Mouse (Mus musculus): Measurements from ENCODE around the gene Cuzd1. TPM values are rescaled to one million over a fixed set of nuclear protein-coding genes. Genes with fewer than 3 reads are reported as not detected.

Gene Cuzd1
- total RNA-seq, 2 experiments from 2014 or later, result not detected

DNA sequence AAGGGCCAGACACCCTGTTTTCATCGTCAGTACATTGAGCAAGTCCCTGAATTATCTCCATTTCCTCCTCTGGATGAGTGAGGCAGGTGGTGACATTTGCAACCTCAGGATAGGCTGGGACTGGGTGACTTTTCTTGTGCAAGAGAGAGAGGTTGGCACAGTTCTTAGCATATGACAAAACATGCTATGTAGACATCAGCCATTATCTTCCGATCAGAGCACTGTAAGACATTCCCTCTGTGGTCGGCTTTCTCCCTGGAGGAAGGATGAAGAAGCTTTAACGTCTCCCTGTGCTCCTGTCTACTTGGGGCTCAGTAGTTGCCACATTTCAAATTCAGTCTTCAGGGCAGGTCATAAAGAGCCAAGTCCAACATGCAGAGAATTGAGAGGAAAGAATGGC, 57.8 kb downstream of the Cuzd1 start:
- no peak for ATAC-seq (replicated peaks; ENCODE audit: low FRiP score, poor library complexity, severe bottlenecking)

DNA sequence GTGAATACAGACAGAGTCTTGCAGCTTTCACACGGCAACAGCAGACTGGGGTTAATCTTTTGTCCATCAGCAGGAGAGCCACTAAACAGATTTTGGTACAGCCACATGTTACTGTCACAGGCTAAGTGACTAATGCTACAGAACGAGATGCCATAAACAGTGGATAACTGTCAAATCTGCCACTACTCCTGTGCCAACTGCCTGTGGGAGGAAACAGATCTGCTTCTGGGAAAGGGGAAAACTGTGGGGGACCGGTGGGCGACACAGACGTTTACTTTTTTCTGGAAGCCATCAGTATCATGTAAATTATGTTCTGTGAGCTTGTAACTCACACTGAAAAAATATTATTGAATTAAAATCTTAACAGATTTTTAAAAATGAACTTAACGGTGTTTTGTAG, 61.1 kb downstream of the Cuzd1 start:
- no peak for ATAC-seq (replicated peaks; ENCODE audit: low FRiP score, poor library complexity, severe bottlenecking)

Other genes with a start within 250 kb of the Cuzd1 start
- not detected in 2 replicates for gene 4933402N03Rik, start 176.0 kb downstream of the Cuzd1 start, total RNA-seq (2015; ENCODE audit: low replicate concordance)
- not detected in 2 replicates for gene 4933402N03Rik, start 176.0 kb downstream of the Cuzd1 start, total RNA-seq (2017; ENCODE audit: low replicate concordance)
- not detected in 2 replicates for gene 5430419D17Rik, start 147.9 kb downstream of the Cuzd1 start, total RNA-seq (2015; ENCODE audit: low replicate concordance)
- gene 5430419D17Rik, start 147.9 kb downstream of the Cuzd1 start, total RNA-seq (2017; ENCODE audit: low replicate concordance), result not detected in 2 replicates
- gene Fam24b, start 7.2 kb upstream of the Cuzd1 start, total RNA-seq (2015; ENCODE audit: low replicate concordance), result not detected in 2 replicates
- not detected in 2 replicates for gene Fam24b, start 7.2 kb upstream of the Cuzd1 start, total RNA-seq (2017; ENCODE audit: low replicate concordance)
- gene Fam24a, start 11.6 kb upstream of the Cuzd1 start, total RNA-seq (2015; ENCODE audit: low replicate concordance), result not detected in 2 replicates
- gene Fam24a, start 11.6 kb upstream of the Cuzd1 start, total RNA-seq (2017; ENCODE audit: low replicate concordance), result not detected in 2 replicates
- gene 2310057M21Rik, start 40.5 kb upstream of the Cuzd1 start, total RNA-seq (2015; ENCODE audit: low replicate concordance), result 4.3 and 9.2 TPM in 2 replicates
- 5.6 and 6.0 TPM in 2 replicates for gene 2310057M21Rik, start 40.5 kb upstream of the Cuzd1 start, total RNA-seq (2017; ENCODE audit: low replicate concordance)
- gene Pstk, start 48.8 kb upstream of the Cuzd1 start, total RNA-seq (2015; ENCODE audit: low replicate concordance), result 3.6 and 15.9 TPM in 2 replicates
- gene Pstk, start 48.8 kb upstream of the Cuzd1 start, total RNA-seq (2017; ENCODE audit: low replicate concordance), result 3.3 and 4.5 TPM in 2 replicates
- gene Ikzf5, start 88.2 kb upstream of the Cuzd1 start, total RNA-seq (2015; ENCODE audit: low replicate concordance), result 53.3 and 72.9 TPM in 2 replicates
- 46.1 and 50.6 TPM in 2 replicates for gene Ikzf5, start 88.2 kb upstream of the Cuzd1 start, total RNA-seq (2017; ENCODE audit: low replicate concordance)
- 1.7 and 10.1 TPM in 2 replicates for gene Acadsb, start 88.3 kb upstream of the Cuzd1 start, total RNA-seq (2015; ENCODE audit: low replicate concordance)
- 12.9 and 18.9 TPM in 2 replicates for gene Acadsb, start 88.3 kb upstream of the Cuzd1 start, total RNA-seq (2017; ENCODE audit: low replicate concordance)
- gene Hmx3, start 220.6 kb upstream of the Cuzd1 start, total RNA-seq (2015; ENCODE audit: low replicate concordance), result not detected in 2 replicates
- not detected in 2 replicates for gene Hmx3, start 220.6 kb upstream of the Cuzd1 start, total RNA-seq (2017; ENCODE audit: low replicate concordance)
- not detected in 2 replicates for gene Hmx2, start 226.5 kb upstream of the Cuzd1 start, total RNA-seq (2015; ENCODE audit: low replicate concordance)
- not detected in 2 replicates for gene Hmx2, start 226.5 kb upstream of the Cuzd1 start, total RNA-seq (2017; ENCODE audit: low replicate concordance)
- gene Bub3, start 237.9 kb upstream of the Cuzd1 start, total RNA-seq (2015; ENCODE audit: low replicate concordance), result 177 and 201 TPM in 2 replicates
- 147 and 174 TPM in 2 replicates for gene Bub3, start 237.9 kb upstream of the Cuzd1 start, total RNA-seq (2017; ENCODE audit: low replicate concordance)